Mouse (Mus musculus) gastrocnemius, adult 8-10 months (tissue): ENCODE measurements at regions not wholly inside any gene's neighbourhood (a gene's known extent, or its start where the extent isn't known, plus 50 kb on each side); places are given as distances from the start of the nearest gene placed in this dataset.
"Not testable (repeated sequence)": the region's sequence is repeated elsewhere in the genome, so short reads cannot be mapped to it uniquely, and the experiment has no call there.

Source experiments
- DNase-seq, 2 experiments: peaks; one replicate each; pipeline ENCODE4 v3.0.0; 2022; ENCODE audit warnings: low spot score in 2 of 2

- DNase-seq, result peak in 1 of 2 experiments; percentile 2
Measured at GRCm38 (mm10) chr6:7120136-7120535, 164.3 kb downstream of the Sdhaf3 start.

GRCm38 (mm10) chr6:7133042-7133441, 177.2 kb downstream of the Sdhaf3 start:
- no peak for DNase-seq

- DNase-seq, result no peak
Measured at GRCm38 (mm10) chr6:7134062-7134461, 178.3 kb downstream of the Sdhaf3 start.

- no peak for DNase-seq
Measured at GRCm38 (mm10) chr6:7134888-7135287, 179.1 kb downstream of the Sdhaf3 start.

- DNase-seq, result no peak
Measured at GRCm38 (mm10) chr6:7181711-7182110, 225.9 kb downstream of the Sdhaf3 start.

- DNase-seq, result no peak
Measured at GRCm38 (mm10) chr6:7199046-7199599, 243.3 kb downstream of the Sdhaf3 start.

GRCm38 (mm10) chr6:7215880-7216279, 260.1 kb downstream of the Sdhaf3 start:
- no peak for DNase-seq

- DNase-seq, result no peak
Measured at GRCm38 (mm10) chr6:7252286-7252685, 296.5 kb downstream of the Sdhaf3 start.

- DNase-seq, result no peak
Measured at GRCm38 (mm10) chr6:7277431-7277830, 277.2 kb upstream of the Tac1 start.

GRCm38 (mm10) chr6:7306956-7307355, 247.7 kb upstream of the Tac1 start:
- no peak for DNase-seq

- DNase-seq, result no peak
Measured at GRCm38 (mm10) chr6:7313496-7313895, 241.2 kb upstream of the Tac1 start.

GRCm38 (mm10) chr6:7326974-7327373, 227.7 kb upstream of the Tac1 start:
- DNase-seq, result no peak

- DNase-seq, result no peak
Measured at GRCm38 (mm10) chr6:7356634-7357033, 198.0 kb upstream of the Tac1 start.

GRCm38 (mm10) chr6:7367166-7367565, 187.5 kb upstream of the Tac1 start:
- no peak for DNase-seq

GRCm38 (mm10) chr6:7374629-7375028, 180.1 kb upstream of the Tac1 start:
- DNase-seq, result no peak

- no peak for DNase-seq
Measured at GRCm38 (mm10) chr6:7375851-7376250, 178.8 kb upstream of the Tac1 start.

GRCm38 (mm10) chr6:7378651-7379050, 176.0 kb upstream of the Tac1 start:
- DNase-seq, result no peak

GRCm38 (mm10) chr6:7424731-7425130, 129.9 kb upstream of the Tac1 start:
- DNase-seq, result no peak

GRCm38 (mm10) chr6:7441725-7442124, 113.0 kb upstream of the Tac1 start:
- no peak for DNase-seq

GRCm38 (mm10) chr6:7442286-7442685, 112.4 kb upstream of the Tac1 start:
- DNase-seq, result not testable (repeated sequence)

- DNase-seq, result no peak
Measured at GRCm38 (mm10) chr6:7455881-7456280, 98.8 kb upstream of the Tac1 start.

- no peak for DNase-seq
Measured at GRCm38 (mm10) chr6:7463896-7464295, 90.8 kb upstream of the Tac1 start.

- no peak for DNase-seq
Measured at GRCm38 (mm10) chr6:7464346-7464745, 90.3 kb upstream of the Tac1 start.
